Mouse (Mus musculus) neural tube, embryonic 15.5 days (tissue): ENCODE data around the gene Gpr63. TPM values are rescaled to one million over a fixed set of nuclear protein-coding genes. Genes with fewer than 3 reads are reported as not detected.

Experiments
- polyA plus RNA-seq: library from polyadenylated mRNA; unstranded; fragments of >200 nt; fragmentation: Nextera tagmentation; extraction: Ambion mirVana; gene quantifications from 2 replicates; pipeline ENCODE4 v1.2.1, GENCODE M21; 2015

Gene Gpr63
- polyA plus RNA-seq, 1 experiment from 2014 or later, result 1.3 TPM

Other genes with a start within 250 kb of the Gpr63 start
- gene Klhl32, start 115.3 kb upstream of the Gpr63 start, polyA plus RNA-seq, result 33.9 and 36.0 TPM in 2 replicates
- gene Ndufaf4, start 68.3 kb upstream of the Gpr63 start, polyA plus RNA-seq, result 65.7 and 69.7 TPM in 2 replicates